Mouse (Mus musculus) MEL (cell line): ENCODE results near the gene Ier2. TPM values are rescaled to one million over a fixed set of nuclear protein-coding genes. Genes with fewer than 3 reads are reported as not detected.

Source experiments
- DNase-seq: peaks from one replicate; pipeline ENCODE4 v3.0.0; 2011; ENCODE audit warnings: low read depth, low spot score
- H3K27ac ChIP-seq: 2 replicates; pipeline ENCODE4 v1.5.1; 2012; ENCODE audit warnings: low read depth, mild to moderate bottlenecking, control low read depth, low read length, moderate library complexity; ENCODE audit not compliant: control insufficient read depth
- H3K27me3 ChIP-seq, 2 experiments: fragments of 150-350 bp in 1 of 2; sonication (generic) in 1 of 2; 2 replicates each; pipeline ENCODE4 v1.6.1; 2012; ENCODE audit warnings: low read length in 2 of 2, mild to moderate bottlenecking in 2 of 2, improper control_type of control experiment in 1 of 2, moderate library complexity in 1 of 2; ENCODE audit not compliant: insufficient read depth in 2 of 2, control insufficient read depth in 1 of 2
- H3K36me3 ChIP-seq, 2 experiments: 2 replicates each; pipeline ENCODE4 v1.6.1; 2012 to 2014; ENCODE audit warnings: low read length in 2 of 2, improper control_type of control experiment in 1 of 2, inconsistent platforms in 1 of 2, mild to moderate bottlenecking in 1 of 2; ENCODE audit not compliant: insufficient read depth in 2 of 2, control insufficient read depth in 1 of 2
- H3K4me1 ChIP-seq, 2 experiments: fragments of 150-350 bp in 1 of 2; sonication (generic) in 1 of 2; 2 replicates each; pipeline ENCODE4 v1.6.1; 2012; ENCODE audit warnings: low read length in 2 of 2, improper control_type of control experiment in 1 of 2, mild to moderate bottlenecking in 1 of 2; ENCODE audit not compliant: insufficient read depth in 2 of 2, control insufficient read depth in 1 of 2
- H3K4me3 ChIP-seq, 2 experiments: fragments of 150-350 bp in 1 of 2; sonication (generic) in 1 of 2; 2 replicates each; pipeline ENCODE4 v1.5.1; 2012; ENCODE audit warnings: low read depth in 2 of 2, low read length in 2 of 2, mild to moderate bottlenecking in 2 of 2, moderate library complexity in 2 of 2, control low read depth in 1 of 2, improper control_type of control experiment in 1 of 2; ENCODE audit not compliant: control insufficient read depth in 1 of 2, insufficient read depth in 1 of 2
- H3K79me2 ChIP-seq: 2 replicates; pipeline ENCODE4 v1.6.1; 2012; ENCODE audit warnings: mild to moderate bottlenecking, low read length, moderate library complexity; ENCODE audit not compliant: control insufficient read depth, poor library complexity, insufficient read depth
- H3K9ac ChIP-seq: 2 replicates; pipeline ENCODE4 v1.6.1; 2012; ENCODE audit warnings: low read depth, mild to moderate bottlenecking, control low read depth, low read length, moderate library complexity; ENCODE audit not compliant: control insufficient read depth, poor library complexity, severe bottlenecking
- H3K9me3 ChIP-seq: fragments of 150-350 bp; sonication (generic); replicated peaks from 2 replicates; pipeline ENCODE4 v1.6.1; 2012; ENCODE audit warnings: mild to moderate bottlenecking, low read length, improper control_type of control experiment, moderate library complexity; ENCODE audit not compliant: insufficient read depth
- CHD1 ChIP-seq: IDR thresholded peaks from 2 replicates; pipeline ENCODE4 v1.6.1; 2012; ENCODE audit warnings: low read depth, mild to moderate bottlenecking, inconsistent platforms, low read length, improper control_type of control experiment
- E2F4 ChIP-seq: IDR thresholded peaks from 2 replicates; pipeline ENCODE4 v1.6.1; 2011; ENCODE audit warnings: low read depth, low read length, improper control_type of control experiment, borderline replicate concordance
- JUND ChIP-seq: IDR thresholded peaks from 2 replicates; pipeline ENCODE4 v1.6.1; 2011; ENCODE audit warnings: low read depth, mild to moderate bottlenecking, improper control_type of control experiment, low read length
- KAT2A ChIP-seq: conservative IDR thresholded peaks from 2 replicates; pipeline ENCODE4 v1.6.1; 2012; ENCODE audit warnings: low read depth, low read length, improper control_type of control experiment, inconsistent platforms
- NELFE ChIP-seq: IDR thresholded peaks from 2 replicates; pipeline ENCODE4 v1.6.1; 2011; ENCODE audit warnings: low read depth, low read length, improper control_type of control experiment
- POLR2AphosphoS5 ChIP-seq: IDR thresholded peaks from 2 replicates; pipeline ENCODE4 v1.6.1; 2012; ENCODE audit warnings: low read depth, borderline replicate concordance, mild to moderate bottlenecking, inconsistent platforms, low read length, moderate library complexity, mixed read lengths
- RCOR1 ChIP-seq: IDR thresholded peaks from 2 replicates; pipeline ENCODE4 v1.6.1; 2012; ENCODE audit warnings: low read depth, mild to moderate bottlenecking, inconsistent platforms, low read length, improper control_type of control experiment
- UBTF ChIP-seq: IDR thresholded peaks from 2 replicates; pipeline ENCODE4 v1.6.1; 2012; ENCODE audit warnings: low read depth, mild to moderate bottlenecking, inconsistent platforms, low read length, improper control_type of control experiment, moderate library complexity, borderline replicate concordance; ENCODE audit not compliant: insufficient read depth
- ZNF384 ChIP-seq: IDR thresholded peaks from 2 replicates; pipeline ENCODE4 v1.6.1; 2012; ENCODE audit warnings: low read depth, mild to moderate bottlenecking, inconsistent platforms, low read length, improper control_type of control experiment
- polyA plus RNA-seq, 2 experiments: library from polyadenylated mRNA; stranded (reverse) in 1 of 2; unstranded in 1 of 2; fragments of >175 nt in 1 of 2; fragments of >200 nt in 1 of 2; gene quantifications; 2 replicates each; pipeline versions ENCODE4 v1.2.1 to v1.2.4; 2012; ENCODE audit warnings: low replicate concordance in 2 of 2, low read depth in 1 of 2; ENCODE audit not compliant: insufficient read length in 2 of 2, insufficient read depth in 1 of 2, missing spikeins in 1 of 2
- total RNA-seq: library from RNA; depleted of rRNA; stranded (reverse); fragments of 300-350 nt; gene quantifications from 2 replicates; pipeline ENCODE4 v1.2.3, GENCODE M21; 2012

The Ier2 gene
- total and polyA plus RNA-seq, 3 experiments: 22.5 to 258 (median 37.7) TPM

DNA sequence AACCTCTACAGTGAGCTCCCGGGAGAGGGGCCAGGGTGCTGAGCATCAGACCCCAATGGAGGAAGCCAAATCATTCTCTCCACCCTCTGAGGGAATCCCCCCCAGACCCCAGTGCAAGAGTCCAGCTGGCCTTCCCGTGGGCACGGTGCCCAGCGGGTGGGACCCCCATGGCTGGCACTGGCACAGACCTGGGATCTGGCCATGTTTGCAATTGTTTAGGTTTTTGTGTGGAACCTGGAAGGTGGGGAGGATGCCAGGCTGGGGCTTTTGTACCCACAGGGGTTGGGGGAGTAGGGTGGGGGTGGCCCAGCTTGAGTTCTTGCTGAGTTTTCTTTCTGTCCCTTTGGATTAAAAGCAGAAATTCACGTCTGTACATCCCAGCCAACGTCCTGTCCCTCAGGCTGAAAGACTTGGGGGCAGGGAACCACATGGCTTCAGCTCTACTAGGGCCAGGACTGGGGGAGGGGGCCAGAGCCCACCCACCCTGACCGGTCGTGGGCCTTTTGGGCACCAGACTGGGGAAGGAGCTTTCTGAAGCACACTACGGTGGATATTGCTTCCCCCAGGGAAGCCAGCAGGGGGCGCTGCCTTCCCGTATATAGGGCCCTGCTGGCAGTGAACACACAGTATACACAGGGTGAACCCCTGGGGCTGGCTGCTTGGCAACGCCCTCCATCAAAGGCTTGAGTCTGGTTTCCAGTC is 46.3 kb upstream of the Ier2 start (continued):
- no peak for TF ChIP-seq CHD1
- TF ChIP-seq ZNF384: no peak
- TF ChIP-seq KAT2A: no peak
- no peak for TF ChIP-seq E2F4
- TF ChIP-seq UBTF: no peak
- no peak for TF ChIP-seq JUND

- TF ChIP-seq NELFE: no peak
- TF ChIP-seq JUND: no peak
- DNase-seq: no peak
- H3K9ac ChIP-seq: no peak overlapping the region
- no peak overlapping the region for H3K4me3 ChIP-seq
- peaks cover 17% of the 10 kb centered on the region for H3K79me2 ChIP-seq
- H3K9me3 ChIP-seq: no peaks in the 10 kb centered on the region
- no peak overlapping the region for H3K27ac ChIP-seq
- H3K4me1 ChIP-seq: peaks cover 0 to 8% of the 10 kb centered on the region in 2 experiments; a peak in 2 of 4 replicates
- no peaks in the 10 kb centered on the region for H3K27me3 ChIP-seq
- peaks cover 0 to 8% of the 10 kb centered on the region in 2 experiments; a peak in 2 of 4 replicates for H3K36me3 ChIP-seq
These were observed 45.5 kb upstream of the Ier2 start for GRCm38 (mm10) chr8:84708071-84708541.

DNA sequence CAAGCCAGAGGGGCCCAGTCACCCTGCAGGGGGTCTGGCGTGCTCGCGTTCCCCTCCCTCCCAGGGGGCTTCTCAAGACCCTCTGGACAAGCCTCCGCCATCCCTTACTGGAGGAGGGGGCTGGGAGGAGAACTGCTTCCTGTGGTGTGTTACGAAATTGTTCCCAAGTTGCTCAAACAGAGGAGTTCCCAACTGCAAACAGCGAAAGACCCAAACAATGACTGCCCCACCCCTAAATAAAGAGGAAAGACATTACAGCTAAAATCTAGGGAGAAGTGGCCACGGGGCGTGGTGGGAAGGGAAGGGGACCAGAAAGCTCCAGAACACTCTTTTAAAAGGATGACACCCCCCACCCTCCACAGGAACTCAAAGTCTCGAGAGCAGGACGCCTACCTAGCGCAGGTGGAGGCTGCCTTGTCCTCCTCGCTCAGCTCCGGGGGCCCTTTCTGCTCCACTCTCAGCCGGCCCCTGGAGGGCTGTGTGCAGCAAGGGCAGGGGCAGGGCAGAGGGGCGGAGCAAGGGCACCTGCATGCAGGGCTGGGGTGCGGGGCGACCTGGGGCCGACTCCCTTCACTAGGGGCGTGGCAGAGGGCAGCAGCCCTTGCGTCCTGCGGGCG is 44.7 kb upstream of the Ier2 start:
- DNase-seq: peak; percentile 44
- no peaks in the 10 kb centered on the region for H3K27me3 ChIP-seq
- H3K4me1 ChIP-seq: peaks cover 0 to 9% of the 10 kb centered on the region in 2 experiments; a peak in 2 of 4 replicates
- peaks cover 24% of the 10 kb centered on the region for H3K79me2 ChIP-seq
- H3K4me3 ChIP-seq: no peak overlapping the region
- TF ChIP-seq RCOR1 (no peak), POLR2AphosphoS5 (0 out of 2 replicates have a peak, but pooled peaks have one; percentile 74), CHD1 (no peak)
- peaks cover 0 to 8% of the 10 kb centered on the region in 2 experiments; a peak in 2 of 4 replicates for H3K36me3 ChIP-seq
- no peak overlapping the region for H3K9ac ChIP-seq
- H3K27ac ChIP-seq: no peak overlapping the region
- no peaks in the 10 kb centered on the region for H3K9me3 ChIP-seq
